Mouse (Mus musculus) kidney, embryonic 14.5 days (tissue): Measurements from ENCODE around the gene Rbpj. TPM values are rescaled to one million over a fixed set of nuclear protein-coding genes. Genes with fewer than 3 reads are reported as not detected.

ENCODE experiments used
- ATAC-seq: fragments of 200-750 bp; cut with Nextera tagmentation; 2 replicates; pipeline ENCODE4 v1.8.0; 2017; ENCODE audit warnings: moderate number of reproducible peaks, mild to moderate bottlenecking, moderate TSS enrichment, moderate library complexity; ENCODE audit not compliant: low FRiP score, low TSS enrichment
- H3K27ac ChIP-seq: fragments of 300-500 bp; sonication (generic); 2 replicates; pipeline ENCODE4 v1.5.1; 2014; ENCODE audit warnings: low read depth, mild to moderate bottlenecking, low read length, moderate library complexity, mixed read lengths
- H3K27me3 ChIP-seq: fragments of 300-500 bp; sonication (generic); 2 replicates; pipeline ENCODE4 v1.6.1; 2014; ENCODE audit warnings: mild to moderate bottlenecking, low read length; ENCODE audit not compliant: control insufficient read depth, insufficient read depth
- H3K36me3 ChIP-seq: fragments of 300-500 bp; sonication (generic); 2 replicates; pipeline ENCODE4 v1.6.1; 2014; ENCODE audit warnings: low read length, mixed read lengths; ENCODE audit not compliant: control insufficient read depth, insufficient read depth
- H3K4me1 ChIP-seq: fragments of 300-500 bp; sonication (generic); 2 replicates; pipeline ENCODE4 v1.6.1; 2014; ENCODE audit warnings: low read length, mixed read lengths; ENCODE audit not compliant: control insufficient read depth, insufficient read depth
- H3K4me2 ChIP-seq: fragments of 300-500 bp; sonication (generic); replicated peaks from 2 replicates; pipeline ENCODE4 v1.6.1; 2014; ENCODE audit warnings: low read depth, mild to moderate bottlenecking, low read length
- H3K4me3 ChIP-seq: fragments of 300-500 bp; sonication (generic); 2 replicates; pipeline ENCODE4 v1.5.1; 2014; ENCODE audit warnings: mild to moderate bottlenecking, low read length
- H3K9ac ChIP-seq: fragments of 300-500 bp; sonication (generic); 2 replicates; pipeline ENCODE4 v1.6.1; 2014; ENCODE audit warnings: low read depth, mild to moderate bottlenecking, low read length, moderate library complexity
- H3K9me3 ChIP-seq: fragments of 300-500 bp; sonication (generic); 2 replicates; pipeline ENCODE4 v1.6.1; 2016; ENCODE audit warnings: low read length; ENCODE audit not compliant: control insufficient read depth
- WGBS: fragments of 180-500 bp; shearing (Covaris S2); extraction: QIAGEN DNeasy Blood & Tissue Kit; methylation state at CpG from one replicate; pipeline ENCODE4 v1.1.7; 2014; 5-methylcytosine and 5-hydroxymethylcytosine counted together
- polyA plus RNA-seq: library from polyadenylated mRNA; unstranded; fragments of >200 nt; fragmentation: Nextera tagmentation; extraction: Ambion mirVana; gene quantifications from 2 replicates; pipeline ENCODE4 v1.2.1, GENCODE M21; 2014

The Rbpj gene
- polyA plus RNA-seq, 1 experiment from 2014 or later: 47.4 TPM

- Histone ChIP-seq H3K4me1 (no peaks in the 10 kb centered on the region), H3K4me3 (no peak overlapping the region), H3K36me3 (no peaks in the 10 kb centered on the region), H3K4me2 (no peak overlapping the region), H3K27ac (no peak overlapping the region), H3K9ac (no peak overlapping the region), H3K27me3 (no peaks in the 10 kb centered on the region), H3K9me3 (no peaks in the 10 kb centered on the region)
- 88% methylated on average over 7 of the region's 7 CpGs for WGBS
- no peak for ATAC-seq
Observed at GRCm38 (mm10) chr5:53561160-53561559, 95.2 kb downstream of the Rbpj start.

- no peak for ATAC-seq
- Histone ChIP-seq H3K36me3 (no peaks in the 10 kb centered on the region), H3K9ac (no peak overlapping the region), H3K4me1 (no peaks in the 10 kb centered on the region), H3K27me3 (no peaks in the 10 kb centered on the region), H3K9me3 (no peaks in the 10 kb centered on the region), H3K4me2 (no peak overlapping the region), H3K27ac (no peak overlapping the region), H3K4me3 (no peak overlapping the region)
- WGBS: 86% methylated on average over 19 of the region's 19 CpGs
Observed at GRCm38 (mm10) chr5:53564309-53564708, 98.4 kb downstream of the Rbpj start.

- H3K4me2 ChIP-seq: no peak overlapping the region
- H3K27ac ChIP-seq: no peak overlapping the region
- WGBS: 81% methylated on average over 5 of the region's 5 CpGs
- no peak for ATAC-seq
- H3K9ac ChIP-seq: no peak overlapping the region
- H3K27me3 ChIP-seq: no peaks in the 10 kb centered on the region
- H3K9me3 ChIP-seq: no peaks in the 10 kb centered on the region
- H3K4me1 ChIP-seq: no peaks in the 10 kb centered on the region
- H3K36me3 ChIP-seq: no peaks in the 10 kb centered on the region
- no peak overlapping the region for H3K4me3 ChIP-seq
Observed at GRCm38 (mm10) chr5:53565213-53565794, 99.4 kb downstream of the Rbpj start.

- H3K27me3 ChIP-seq: no peaks in the 10 kb centered on the region
- H3K4me3 ChIP-seq: no peak overlapping the region
- no peak overlapping the region for H3K27ac ChIP-seq
- H3K9me3 ChIP-seq: no peaks in the 10 kb centered on the region
- no peak for ATAC-seq
- H3K4me1 ChIP-seq: no peaks in the 10 kb centered on the region
- WGBS: 94% methylated on average over 15 of the region's 15 CpGs
- no peak overlapping the region for H3K9ac ChIP-seq
- H3K36me3 ChIP-seq: no peaks in the 10 kb centered on the region
- no peak overlapping the region for H3K4me2 ChIP-seq
Observed at GRCm38 (mm10) chr5:53566485-53567083, 100.6 kb downstream of the Rbpj start.

GRCm38 (mm10) chr5:53572496-53572895, 106.5 kb downstream of the Rbpj start:
- Histone ChIP-seq H3K4me3 (no peak overlapping the region), H3K27ac (no peak overlapping the region), H3K36me3 (no peaks in the 10 kb centered on the region), H3K4me1 (no peaks in the 10 kb centered on the region), H3K9me3 (no peaks in the 10 kb centered on the region), H3K4me2 (no peak overlapping the region), H3K9ac (no peak overlapping the region), H3K27me3 (no peaks in the 10 kb centered on the region)
- 92% methylated on average over 5 of the region's 5 CpGs for WGBS
- no peak for ATAC-seq

GRCm38 (mm10) chr5:53574883-53575442, 109.0 kb downstream of the Rbpj start:
- 45% methylated on average over 3 of the region's 3 CpGs for WGBS
- no peak for ATAC-seq
- no peak overlapping the region for H3K4me2 ChIP-seq
- no peak overlapping the region for H3K4me3 ChIP-seq
- H3K36me3 ChIP-seq: no peaks in the 10 kb centered on the region
- H3K4me1 ChIP-seq: no peaks in the 10 kb centered on the region
- no peak overlapping the region for H3K27ac ChIP-seq
- no peaks in the 10 kb centered on the region for H3K27me3 ChIP-seq
- no peak overlapping the region for H3K9ac ChIP-seq
- H3K9me3 ChIP-seq: no peaks in the 10 kb centered on the region

GRCm38 (mm10) chr5:53577272-53577889, 111.4 kb downstream of the Rbpj start:
- no peaks in the 10 kb centered on the region for H3K4me1 ChIP-seq
- H3K9me3 ChIP-seq: no peaks in the 10 kb centered on the region
- 84% methylated on average over 10 of the region's 10 CpGs for WGBS
- ATAC-seq: no peak
- no peak overlapping the region for H3K4me3 ChIP-seq
- H3K27me3 ChIP-seq: no peaks in the 10 kb centered on the region
- no peak overlapping the region for H3K27ac ChIP-seq
- no peak overlapping the region for H3K4me2 ChIP-seq
- H3K9ac ChIP-seq: no peak overlapping the region
- H3K36me3 ChIP-seq: no peaks in the 10 kb centered on the region

GRCm38 (mm10) chr5:53584069-53584767, 118.3 kb downstream of the Rbpj start:
- no peak overlapping the region for H3K4me2 ChIP-seq
- H3K27ac ChIP-seq: no peak overlapping the region
- H3K9ac ChIP-seq: no peak overlapping the region
- H3K4me3 ChIP-seq: no peak overlapping the region
- H3K4me1 ChIP-seq: no peaks in the 10 kb centered on the region
- no peaks in the 10 kb centered on the region for H3K27me3 ChIP-seq
- no peaks in the 10 kb centered on the region for H3K36me3 ChIP-seq
- no peaks in the 10 kb centered on the region for H3K9me3 ChIP-seq
- no peak for ATAC-seq
- WGBS: 88% methylated on average over 9 of the region's 9 CpGs
